Mouse (Mus musculus) splenic B cell, adult 2 months (primary cell): Measurements from ENCODE around the gene Gm20388.

Source experiments
- DNase-seq: peaks from one replicate; pipeline ENCODE4 v3.0.0-alpha.2; 2011; ENCODE audit warnings: low read depth, low spot score
- H3K27me3 ChIP-seq: 2 replicates; pipeline ENCODE4 v1.6.1; 2012; ENCODE audit warnings: mild to moderate bottlenecking, low read length, moderate library complexity, mixed read lengths; ENCODE audit not compliant: control insufficient read depth, poor library complexity, insufficient read depth, severe bottlenecking
- H3K36me3 ChIP-seq: 2 replicates; pipeline ENCODE4 v1.6.1; 2012; ENCODE audit warnings: mild to moderate bottlenecking, low read length, moderate library complexity, mixed read lengths; ENCODE audit not compliant: control insufficient read depth, poor library complexity, insufficient read depth, severe bottlenecking

The Gm20388 gene

GRCm38 (mm10) chr8:120513638-120514461 lies 603.2 kb downstream of the Gm20388 start:
- no peak for DNase-seq
- Histone ChIP-seq H3K36me3 (no peaks in the 10 kb centered on the region), H3K27me3 (no peaks in the 10 kb centered on the region)

GRCm38 (mm10) chr8:120515214-120515613 lies 604.6 kb downstream of the Gm20388 start:
- Histone ChIP-seq H3K36me3 (no peaks in the 10 kb centered on the region), H3K27me3 (no peaks in the 10 kb centered on the region)
- no peak for DNase-seq

GRCm38 (mm10) chr8:120515650-120516049 lies 605.0 kb downstream of the Gm20388 start:
- H3K27me3 ChIP-seq: no peaks in the 10 kb centered on the region
- H3K36me3 ChIP-seq: no peaks in the 10 kb centered on the region
- no peak for DNase-seq

- Histone ChIP-seq H3K36me3 (no peaks in the 10 kb centered on the region), H3K27me3 (no peaks in the 10 kb centered on the region)
- no peak for DNase-seq
Measured at GRCm38 (mm10) chr8:120516182-120516755, 605.6 kb downstream of the Gm20388 start.

GRCm38 (mm10) chr8:120517666-120518410 lies 607.2 kb downstream of the Gm20388 start:
- no peak for DNase-seq
- no peaks in the 10 kb centered on the region for H3K27me3 ChIP-seq

GRCm38 (mm10) chr8:120518736-120519534 lies 608.3 kb downstream of the Gm20388 start:
- H3K27me3 ChIP-seq: no peaks in the 10 kb centered on the region
- DNase-seq: no peak

More at GRCm38 (mm10) chr8:120517666-120518410, 607.2 kb downstream of the Gm20388 start:
- no peaks in the 10 kb centered on the region for H3K36me3 ChIP-seq

GRCm38 (mm10) chr8:120520287-120520686 lies 609.6 kb downstream of the Gm20388 start:
- H3K36me3 ChIP-seq: no peaks in the 10 kb centered on the region
- no peaks in the 10 kb centered on the region for H3K27me3 ChIP-seq
- no peak for DNase-seq

More at GRCm38 (mm10) chr8:120518736-120519534, 608.3 kb downstream of the Gm20388 start:
- no peaks in the 10 kb centered on the region for H3K36me3 ChIP-seq

GRCm38 (mm10) chr8:120520707-120521590 lies 610.3 kb downstream of the Gm20388 start:
- no peaks in the 10 kb centered on the region for H3K27me3 ChIP-seq

GRCm38 (mm10) chr8:120521591-120521965 lies 610.9 kb downstream of the Gm20388 start:
- no peak for DNase-seq

More at GRCm38 (mm10) chr8:120520707-120521590, 610.3 kb downstream of the Gm20388 start:
- no peaks in the 10 kb centered on the region for H3K36me3 ChIP-seq
- DNase-seq: no peak

GRCm38 (mm10) chr8:120523641-120524040 lies 613.0 kb downstream of the Gm20388 start:
- DNase-seq: no peak
- no peaks in the 10 kb centered on the region for H3K27me3 ChIP-seq
- H3K36me3 ChIP-seq: no peaks in the 10 kb centered on the region

More at GRCm38 (mm10) chr8:120521591-120521965, 610.9 kb downstream of the Gm20388 start:
- no peaks in the 10 kb centered on the region for H3K36me3 ChIP-seq
- no peaks in the 10 kb centered on the region for H3K27me3 ChIP-seq

- no peak for DNase-seq
- Histone ChIP-seq H3K27me3 (no peaks in the 10 kb centered on the region), H3K36me3 (no peaks in the 10 kb centered on the region)
Measured at GRCm38 (mm10) chr8:120525135-120525534, 614.5 kb downstream of the Gm20388 start.

GRCm38 (mm10) chr8:120525832-120526231 lies 615.2 kb downstream of the Gm20388 start:
- DNase-seq: no peak
- Histone ChIP-seq H3K36me3 (no peaks in the 10 kb centered on the region), H3K27me3 (no peaks in the 10 kb centered on the region)

GRCm38 (mm10) chr8:120526577-120526976 lies 615.9 kb downstream of the Gm20388 start:
- Histone ChIP-seq H3K36me3 (no peaks in the 10 kb centered on the region), H3K27me3 (no peaks in the 10 kb centered on the region; the same call in 1 of the 2 replicates)
- no peak for DNase-seq
